Mouse (Mus musculus): Measurements from ENCODE around the gene Gm3383. TPM values are rescaled to one million over a fixed set of nuclear protein-coding genes. Genes with fewer than 3 reads are reported as not detected.
"Not testable (repeated sequence)": the region's sequence is repeated elsewhere in the genome, so short reads cannot be mapped to it uniquely, and the experiment has no call there.

Gene Gm3383
- not detected in 2 replicates for total RNA-seq (2015; ENCODE audit: low replicate concordance)
- total RNA-seq (2017; ENCODE audit: low replicate concordance) = not detected in 2 replicates

GRCm38 (mm10) chr14:5807882-5808281, at the start of gene Gm3383:
TSS of gene Gm3383 (minus strand) at chr14:5807982.
- ATAC-seq (replicated peaks; ENCODE audit: low FRiP score, poor library complexity, severe bottlenecking) = not testable (repeated sequence)

DNA sequence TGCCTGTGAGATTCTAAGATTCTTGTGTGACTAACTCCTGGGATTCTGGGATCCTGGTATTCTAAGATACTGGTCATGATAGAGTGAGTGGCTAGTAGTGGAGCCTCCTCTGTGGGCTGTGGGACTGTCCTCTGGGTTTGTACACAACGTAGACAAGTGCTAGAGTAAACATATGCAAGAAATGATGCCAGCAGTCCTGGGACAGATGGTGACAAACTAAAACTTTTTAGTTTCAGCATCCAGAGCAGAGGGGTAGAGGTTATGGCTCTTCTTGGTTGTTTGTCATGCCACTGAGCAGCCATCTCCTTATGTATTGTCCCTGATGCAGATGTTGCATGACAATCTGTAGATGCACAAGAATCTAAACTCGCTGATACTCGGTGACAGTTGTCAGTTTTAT, 48.1 kb upstream of the Gm3383 start:
- ATAC-seq (replicated peaks; ENCODE audit: low FRiP score, poor library complexity, severe bottlenecking) = not testable (repeated sequence)

DNA sequence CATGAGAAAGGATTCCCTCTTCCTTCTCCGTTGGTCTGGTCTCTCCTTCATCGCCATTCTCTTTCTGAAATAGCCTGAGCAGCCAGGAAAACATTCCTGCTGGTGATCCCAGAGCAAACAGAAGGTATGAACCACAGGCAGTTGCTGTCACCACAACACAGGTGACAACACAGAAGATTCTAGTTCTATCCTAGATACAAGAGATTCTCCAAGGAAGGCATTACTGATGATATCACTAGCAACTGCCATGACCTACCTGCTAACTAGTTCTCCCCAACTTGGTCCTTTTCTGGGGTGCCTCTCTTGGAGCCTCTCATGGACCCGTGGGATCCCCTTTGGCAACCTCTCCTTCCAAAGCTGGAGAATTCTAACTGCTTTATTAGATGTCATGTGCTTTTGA, 22.4 kb upstream of the Gm3383 start, which contains the start of gene Gm3424:
Gm3424 (minus strand) TSS at position 101 of the 400 bp plus-strand sequence.
- ATAC-seq (replicated peaks; ENCODE audit: low FRiP score, poor library complexity, severe bottlenecking) = not testable (repeated sequence)

GRCm38 (mm10) chr14:5812699-5813356, 5.0 kb upstream of the Gm3383 start:
- not testable (repeated sequence) for ATAC-seq (replicated peaks; ENCODE audit: low FRiP score, poor library complexity, severe bottlenecking)

DNA sequence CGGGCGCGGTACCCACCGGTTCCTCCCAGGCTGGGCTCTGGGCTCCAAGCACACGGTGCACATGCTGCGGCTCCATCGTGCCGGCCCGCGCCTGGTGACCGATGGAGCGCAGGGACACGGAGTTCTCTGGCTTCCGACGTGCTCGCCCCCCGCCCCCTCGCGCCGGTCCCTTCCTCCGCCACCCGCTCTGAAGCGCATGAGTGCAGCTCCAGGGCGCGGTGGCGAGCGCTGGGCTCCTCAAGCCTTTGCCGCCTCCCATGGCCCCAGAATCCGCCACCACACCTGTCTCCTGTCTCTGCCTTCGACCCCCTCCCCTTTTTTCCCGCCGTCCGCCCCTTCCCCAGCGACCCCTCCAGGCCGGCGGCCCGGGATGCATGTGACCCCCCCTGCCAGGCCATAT, 66.3 kb downstream of the Gm3383 start, which contains the start of gene Gm3373:
Gm3373 (minus strand) TSS at position 101 of the 400 bp plus-strand sequence.
- not testable (repeated sequence) for ATAC-seq (replicated peaks; ENCODE audit: low FRiP score, poor library complexity, severe bottlenecking)

GRCm38 (mm10) chr14:5687357-5687756, 120.4 kb downstream of the Gm3383 start, which contains the start of gene Gm9603:
TSS of gene Gm9603 (minus strand) at chr14:5687457.
- not testable (repeated sequence) for ATAC-seq (replicated peaks; ENCODE audit: low FRiP score, poor library complexity, severe bottlenecking)

- not testable (repeated sequence) for ATAC-seq (replicated peaks; ENCODE audit: low FRiP score, poor library complexity, severe bottlenecking)
These were observed 174.9 kb downstream of the Gm3383 start, which contains the start of gene Gm8265 for GRCm38 (mm10) chr14:5632928-5633327. TSS of gene Gm8265 (minus strand) at chr14:5633028.

Other genes starting within 250 kb of the Gm3383 start
- gene Gm8265, start 175.0 kb downstream of the Gm3383 start, total RNA-seq (2015; ENCODE audit: low replicate concordance) = not detected in 2 replicates
- not detected in 2 replicates for gene Gm8265, start 175.0 kb downstream of the Gm3383 start, total RNA-seq (2017; ENCODE audit: low replicate concordance)
- gene Gm9603, start 120.5 kb downstream of the Gm3383 start, total RNA-seq (2015; ENCODE audit: low replicate concordance) = not detected in 2 replicates
- not detected in 2 replicates for gene Gm9603, start 120.5 kb downstream of the Gm3383 start, total RNA-seq (2017; ENCODE audit: low replicate concordance)
- gene Gm3373, start 66.4 kb downstream of the Gm3383 start, total RNA-seq (2015; ENCODE audit: low replicate concordance) = not detected in 2 replicates
- not detected in 2 replicates for gene Gm3373, start 66.4 kb downstream of the Gm3383 start, total RNA-seq (2017; ENCODE audit: low replicate concordance)
- gene Gm3424, start 22.3 kb upstream of the Gm3383 start, total RNA-seq (2015; ENCODE audit: low replicate concordance) = not detected in 2 replicates
- not detected in 2 replicates for gene Gm3424, start 22.3 kb upstream of the Gm3383 start, total RNA-seq (2017; ENCODE audit: low replicate concordance)
- gene Gm8237, start 72.4 kb upstream of the Gm3383 start, total RNA-seq (2015; ENCODE audit: low replicate concordance) = not detected in 2 replicates
- gene Gm8237, start 72.4 kb upstream of the Gm3383 start, total RNA-seq (2017; ENCODE audit: low replicate concordance) = not detected in 2 replicates
- not detected in 2 replicates for gene Gm3248, start 153.8 kb upstream of the Gm3383 start, total RNA-seq (2015; ENCODE audit: low replicate concordance)
- not detected in 2 replicates for gene Gm3248, start 153.8 kb upstream of the Gm3383 start, total RNA-seq (2017; ENCODE audit: low replicate concordance)
- gene Gm3453, start 171.2 kb upstream of the Gm3383 start, total RNA-seq (2015; ENCODE audit: low replicate concordance) = not detected in 2 replicates
- not detected in 2 replicates for gene Gm3453, start 171.2 kb upstream of the Gm3383 start, total RNA-seq (2017; ENCODE audit: low replicate concordance)

All from erythroid progenitor cell, adult 5-6 weeks (primary cell).